Mouse (Mus musculus) kidney, postnatal 0 days (tissue): ENCODE measurements around the gene Fam184b. TPM values are rescaled to one million over a fixed set of nuclear protein-coding genes. Genes with fewer than 3 reads are reported as not detected.

Experiments used
- ATAC-seq: fragments of 200-750 bp; cut with Nextera tagmentation; replicated peaks from 2 replicates; pipeline ENCODE4 v1.8.0; 2017; ENCODE audit warnings: low read depth, moderate number of reproducible peaks, moderate TSS enrichment, moderate library complexity; ENCODE audit not compliant: low FRiP score
- DNase-seq: peaks from one replicate; pipeline ENCODE4 v3.0.0-alpha.2; 2016; ENCODE audit warnings: low spot score
- H3K27ac ChIP-seq: fragments of 300-500 bp; sonication (generic); 2 replicates; pipeline ENCODE4 v1.5.1; 2014; ENCODE audit warnings: mild to moderate bottlenecking
- H3K27me3 ChIP-seq: fragments of 300-500 bp; sonication (generic); 2 replicates; pipeline ENCODE4 v1.6.1; 2014; ENCODE audit warnings: low read length, mixed read lengths; ENCODE audit not compliant: insufficient read depth
- H3K36me3 ChIP-seq: fragments of 300-500 bp; sonication (generic); 2 replicates; pipeline ENCODE4 v1.6.1; 2014; ENCODE audit warnings: low read length, mixed read lengths; ENCODE audit not compliant: insufficient read depth
- H3K4me1 ChIP-seq: fragments of 300-500 bp; sonication (generic); replicated peaks from 2 replicates; pipeline ENCODE4 v1.6.1; 2014; ENCODE audit warnings: antibody characterized with exemption, low read length, mixed read lengths; ENCODE audit not compliant: insufficient read depth
- H3K4me2 ChIP-seq: fragments of 300-500 bp; sonication (generic); 2 replicates; pipeline ENCODE4 v1.6.1; 2014; ENCODE audit warnings: mild to moderate bottlenecking, low read length, moderate library complexity, mixed read lengths
- H3K4me3 ChIP-seq: fragments of 300-500 bp; sonication (generic); replicated peaks from 2 replicates; pipeline ENCODE4 v1.5.1; 2014; ENCODE audit warnings: low read depth, low read length
- H3K9ac ChIP-seq: fragments of 300-500 bp; sonication (generic); 2 replicates; pipeline ENCODE4 v1.6.1; 2014; ENCODE audit warnings: low read depth, low read length
- H3K9me3 ChIP-seq: fragments of 300-500 bp; sonication (generic); replicated peaks from 2 replicates; pipeline ENCODE4 v1.6.1; 2016; ENCODE audit warnings: low read length, inconsistent platforms, mixed read lengths
- CTCF ChIP-seq: IDR thresholded peaks from 2 replicates; pipeline ENCODE4 v1.5.1; 2016; ENCODE audit warnings: antibody characterized with exemption, low read depth, mild to moderate bottlenecking, moderate library complexity
- whole genome bisulfite sequencing: fragments of 180-500 bp; shearing (Covaris S2); extraction: QIAGEN DNeasy Blood & Tissue Kit; methylation state at CpG from one replicate; pipeline ENCODE4 v1.1.7; 2014; 5-methylcytosine and 5-hydroxymethylcytosine counted together
- polyA plus RNA-seq: library from polyadenylated mRNA; unstranded; fragments of >200 nt; fragmentation: Nextera tagmentation; extraction: Ambion mirVana; gene quantifications from 2 replicates; pipeline ENCODE4 v1.2.1, GENCODE M21; 2015

The Fam184b gene
- polyA plus RNA-seq, 1 experiment from 2014 or later: 2.6 TPM

DNA sequence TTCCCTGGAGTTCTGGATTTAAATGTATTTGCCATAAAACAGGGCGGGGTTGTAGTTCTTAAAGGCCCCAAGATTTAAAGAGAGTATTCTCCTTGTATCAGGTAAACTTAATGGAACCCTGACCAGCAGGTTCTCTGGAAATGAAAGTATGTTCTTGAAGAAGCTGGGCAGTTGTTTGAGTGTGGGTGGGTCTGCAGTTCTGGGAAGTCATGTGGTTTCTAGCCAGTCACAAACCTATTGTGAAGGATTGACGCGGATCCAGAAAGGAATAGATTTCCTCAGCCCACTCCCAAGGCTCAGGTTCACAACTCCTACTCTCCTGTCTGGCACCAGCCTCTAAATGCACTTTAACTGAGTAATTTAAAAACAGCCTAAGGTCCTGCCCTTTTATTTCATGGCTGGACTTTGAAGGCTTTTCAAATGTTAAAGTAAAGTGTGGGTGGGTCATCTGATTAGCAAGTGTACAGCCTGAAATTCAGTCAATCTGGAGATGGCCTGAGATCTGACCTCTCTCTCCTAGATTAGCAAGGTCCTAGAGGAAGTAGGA is 143.9 kb downstream of the Fam184b start:
- Histone ChIP-seq H3K27me3 (no peaks in the 10 kb centered on the region), H3K9ac (no peak overlapping the region), H3K36me3 (peaks cover 12% of the 10 kb centered on the region), H3K4me3 (no peak overlapping the region), H3K4me1 (no peaks in the 10 kb centered on the region), H3K9me3 (no peaks in the 10 kb centered on the region), H3K27ac (no peak overlapping the region), H3K4me2 (no peak overlapping the region)
- TF ChIP-seq CTCF: no peak
- ATAC-seq (no peak), DNase-seq (no peak)
- 81% methylated on average over 3 of the region's 3 CpGs for WGBS

DNA sequence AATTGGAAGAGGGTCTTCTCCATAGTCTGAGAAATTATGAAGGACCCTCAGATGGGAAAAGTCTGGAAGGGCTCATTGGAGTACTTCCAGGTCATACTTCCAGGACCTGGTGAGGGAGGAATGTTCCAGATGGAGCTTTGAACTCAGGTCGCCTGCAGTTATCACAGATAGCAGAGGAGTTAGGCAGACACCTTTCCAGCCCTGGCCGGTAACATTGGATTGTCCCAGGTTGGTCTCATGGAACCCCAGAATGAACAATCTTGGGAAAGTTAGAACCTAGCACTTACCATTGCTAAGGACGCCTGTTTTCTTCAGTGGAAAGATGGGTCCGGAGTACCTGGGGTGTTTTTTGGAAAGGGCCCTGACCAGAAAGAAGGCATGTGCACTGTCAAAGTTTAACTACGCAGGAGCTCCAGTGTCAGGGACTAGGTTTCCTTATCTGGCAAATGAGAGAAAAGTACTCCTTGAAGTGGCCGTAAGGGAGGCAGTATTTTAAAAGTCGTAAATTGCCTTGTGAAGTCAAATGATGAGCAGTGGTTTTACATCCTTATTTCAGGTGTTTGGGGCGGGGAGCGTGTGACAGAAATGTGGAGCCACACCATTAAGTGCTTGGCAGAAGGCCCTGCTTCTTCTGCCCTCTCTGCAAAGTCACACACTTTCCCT is 145.2 kb downstream of the Fam184b start:
- Histone ChIP-seq H3K27me3 (no peaks in the 10 kb centered on the region), H3K9me3 (no peaks in the 10 kb centered on the region), H3K9ac (peak overlapping the region; percentile 80), H3K4me2 (peak overlapping the region; percentile 83), H3K4me3 (peak overlapping the region; percentile 69), H3K27ac (no peak overlapping the region), H3K36me3 (peaks cover 9% of the 10 kb centered on the region; the same call in 1 of the 2 replicates), H3K4me1 (no peaks in the 10 kb centered on the region)
- DNase-seq (no peak), ATAC-seq (no peak)
- 42% methylated on average over 9 of the region's 9 CpGs for WGBS
- no peak for TF ChIP-seq CTCF

DNA sequence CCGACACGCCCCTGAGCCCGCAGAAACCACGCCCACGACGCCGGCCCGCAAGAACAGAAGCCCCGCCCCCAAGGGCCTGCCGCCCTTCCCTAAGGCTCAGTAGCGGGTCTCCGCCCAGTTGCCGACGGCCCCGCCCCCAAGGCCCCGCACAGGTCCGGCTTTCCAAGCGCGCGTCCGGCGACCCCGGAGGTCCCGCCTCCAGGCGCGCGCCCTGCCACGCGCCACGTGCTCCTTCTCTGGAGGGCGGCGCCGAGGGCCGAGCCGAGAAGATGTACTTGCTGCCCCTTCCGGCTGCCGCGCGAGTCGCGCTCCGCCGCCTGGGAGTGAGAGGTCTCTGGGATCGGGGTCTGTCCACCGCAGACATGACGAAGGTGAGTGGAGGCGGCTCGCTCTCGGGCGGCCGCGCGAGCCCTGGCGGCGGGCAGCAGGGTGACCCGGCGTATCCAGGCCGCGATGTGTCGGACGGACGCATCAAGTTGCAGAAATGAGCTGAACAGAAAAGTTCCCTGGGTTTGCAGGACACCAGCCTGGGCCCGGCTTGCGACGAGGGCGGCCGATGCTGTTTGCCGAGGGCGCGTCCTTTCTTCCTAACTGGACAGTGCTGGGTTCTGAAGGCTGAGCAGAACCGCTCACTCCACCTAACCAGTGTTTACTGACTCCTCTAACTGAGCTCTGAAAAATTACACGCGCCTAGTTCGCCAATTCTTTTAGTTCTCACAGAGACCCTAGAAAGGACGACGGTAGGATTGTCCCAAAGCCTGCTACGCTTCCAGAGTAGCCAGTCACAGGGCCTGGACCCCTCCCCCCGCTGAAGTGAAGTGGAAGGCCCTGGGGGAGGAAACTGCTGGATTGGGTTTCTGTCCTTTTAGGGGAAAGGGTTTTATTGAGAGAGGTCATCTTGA is 146.0 kb downstream of the Fam184b start, which contains the start of gene Lap3:
Gene Lap3, plus strand, starts transcription at position 184 of the 902 bp plus-strand sequence.
- Histone ChIP-seq H3K27ac (peak within 1 kb of the TSS; percentile 83), H3K27me3 (no peaks in the 10 kb centered on the region), H3K9ac (peak within 1 kb of the TSS; percentile 80), H3K4me3 (peak within 1 kb of the TSS; percentile 69), H3K9me3 (no peaks in the 10 kb centered on the region), H3K4me2 (peak within 1 kb of the TSS; percentile 83), H3K4me1 (no peaks in the 10 kb centered on the region), H3K36me3 (0 out of 2 replicates have a peak, but pooled peaks cover 3% of the 10 kb centered on the region)
- ATAC-seq (peak; percentile 96), DNase-seq (peak; percentile 98)
- under 1% methylated on average over 78 of the region's 78 CpGs for WGBS
- TF ChIP-seq CTCF: peak; percentile 48

DNA sequence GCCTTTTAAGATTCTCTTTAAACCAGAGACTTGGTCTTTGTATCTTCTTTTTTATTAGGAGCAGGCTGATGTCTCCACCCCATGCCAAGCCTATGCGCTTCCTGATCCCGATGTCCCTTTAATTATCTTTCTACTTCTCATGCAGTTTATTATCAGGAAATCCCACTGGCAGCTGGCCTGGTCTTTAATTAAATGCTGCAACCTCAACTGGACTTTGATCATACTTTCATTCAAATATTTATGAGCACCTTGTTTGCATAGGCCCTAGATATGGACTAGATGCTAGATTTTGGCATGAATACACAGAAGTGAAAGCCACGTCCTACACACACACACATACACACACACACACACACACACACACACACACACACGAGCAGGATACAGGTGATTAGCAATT is 147.6 kb downstream of the Fam184b start:
- H3K4me2 ChIP-seq: no peak overlapping the region
- H3K27ac ChIP-seq: no peak overlapping the region
- ATAC-seq (no peak), DNase-seq (no peak)
- WGBS: 64% methylated on average over 4 of the region's 4 CpGs
- TF ChIP-seq CTCF: no peak
- no peak overlapping the region for H3K4me3 ChIP-seq
- no peaks in the 10 kb centered on the region for H3K27me3 ChIP-seq
- H3K4me1 ChIP-seq: no peaks in the 10 kb centered on the region
- H3K9ac ChIP-seq: no peak overlapping the region
- H3K36me3 ChIP-seq: no peaks in the 10 kb centered on the region
- H3K9me3 ChIP-seq: no peaks in the 10 kb centered on the region

DNA sequence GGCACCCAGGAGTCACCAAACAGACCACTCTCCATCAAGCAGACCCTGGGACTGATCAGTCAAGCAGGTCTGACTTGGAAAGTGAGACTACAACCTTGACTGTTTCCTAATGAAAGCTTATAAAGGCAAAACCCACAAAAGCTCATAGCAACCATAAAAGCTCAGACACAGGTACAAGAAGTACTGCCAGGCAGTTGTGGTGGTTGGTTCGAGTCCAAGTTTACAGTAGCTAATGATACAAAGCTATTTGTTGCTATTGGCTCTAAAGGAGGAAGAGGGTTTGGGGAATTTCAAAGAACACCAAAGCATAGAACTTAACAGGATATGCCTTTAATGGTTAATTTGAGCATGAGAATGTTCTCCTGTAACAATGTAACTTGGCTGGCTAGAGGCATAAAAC is 155.8 kb downstream of the Fam184b start:
- Histone ChIP-seq H3K9ac (no peak overlapping the region), H3K27me3 (no peaks in the 10 kb centered on the region), H3K4me2 (no peak overlapping the region), H3K4me1 (no peaks in the 10 kb centered on the region), H3K9me3 (no peaks in the 10 kb centered on the region), H3K4me3 (no peak overlapping the region), H3K36me3 (no peaks in the 10 kb centered on the region), H3K27ac (no peak overlapping the region)
- ATAC-seq (no peak), DNase-seq (no peak)
- 74% methylated on average over 1 of the region's 1 CpGs for WGBS
- TF ChIP-seq CTCF: no peak

DNA sequence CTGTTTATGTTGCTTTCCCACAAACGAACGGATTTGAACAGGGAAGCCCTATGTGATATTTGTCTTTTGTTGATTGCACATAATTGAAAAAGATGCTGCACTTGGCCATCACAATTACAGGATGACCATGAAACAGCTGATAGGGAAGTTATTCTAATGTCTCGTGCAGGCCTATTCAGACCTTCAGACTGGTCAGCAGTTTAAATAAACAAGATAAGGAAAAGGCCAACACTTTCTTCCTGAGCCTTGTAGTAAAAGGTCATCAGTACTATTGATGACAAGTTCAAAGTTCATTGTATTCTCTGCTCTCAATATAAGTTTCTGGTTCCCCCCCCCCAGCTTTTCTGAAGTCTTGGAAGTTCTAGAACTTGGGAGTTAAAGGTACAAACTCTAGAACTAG is 156.8 kb downstream of the Fam184b start:
- ATAC-seq (no peak), DNase-seq (no peak)
- Histone ChIP-seq H3K4me1 (no peaks in the 10 kb centered on the region), H3K4me3 (no peak overlapping the region), H3K9ac (no peak overlapping the region), H3K27me3 (no peaks in the 10 kb centered on the region), H3K4me2 (no peak overlapping the region), H3K36me3 (no peaks in the 10 kb centered on the region), H3K9me3 (no peaks in the 10 kb centered on the region), H3K27ac (no peak overlapping the region)
- no peak for TF ChIP-seq CTCF
- WGBS: 57% methylated on average over 3 of the region's 3 CpGs
